In the genomic region with DNA sequence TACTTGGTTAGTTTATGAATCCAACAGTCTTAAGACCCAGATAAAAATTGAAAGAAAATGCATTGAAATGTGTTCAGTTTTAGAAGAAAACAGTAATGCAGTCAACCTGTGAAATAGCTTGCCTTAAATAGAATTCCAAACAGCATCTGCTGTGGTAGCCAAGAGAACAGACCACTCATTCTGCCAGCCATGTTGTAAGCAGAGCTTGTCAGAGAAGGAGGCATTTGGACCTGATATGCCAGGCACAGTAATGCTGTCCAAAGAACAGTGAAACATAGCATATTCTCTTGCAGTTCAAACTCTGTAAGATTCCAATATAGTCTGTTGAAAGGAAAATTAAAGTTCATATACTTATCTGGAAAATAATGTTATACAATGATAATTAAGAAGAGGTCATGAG, we compare ENCODE assay signal across 25 mouse cellular contexts.
DNase-seq lines count a peak whose midpoint lies in the region; ATAC-seq and TF ChIP-seq lines count a peak whose summit lies in the region.
"Had no signal": no experiment of that assay in that cellular context is flagged by ENCODE, and none has a peak within 500 bp of the region (broad histone marks: within the 10 kb centered on the region; RNA-seq: fewer than 3 reads in every experiment).

No protein-coding gene starts in this region.

- no peak for ATAC-seq in forebrain, embryonic 14.5 days
- ATAC-seq in forebrain, embryonic 12.5 days (ENCODE audit: low FRiP score): no peak
- no peak for ATAC-seq in midbrain, embryonic 16.5 days
- ATAC-seq: CD4-positive, CD25-positive, alpha-beta regulatory T cell, adult 4 months; forebrain, embryonic 13.5 days; hindbrain, postnatal 0 days had no signal

- TF ChIP-seq CTCF in left cerebral cortex, adult 2 months (IDR thresholded peaks at IDR 0.05): no peak

- no peaks in the 10 kb centered on the region for H3K4me1 ChIP-seq in forebrain, embryonic 14.5 days (ENCODE audit: control insufficient read depth, insufficient read depth, low read length)
- H3K4me1 ChIP-seq in forebrain, embryonic 12.5 days: no peaks in the 10 kb centered on the region
- H3K4me1 ChIP-seq in midbrain, embryonic 16.5 days (ENCODE audit: control insufficient read depth, insufficient read depth, low read length): no peaks in the 10 kb centered on the region
- H3K4me1 ChIP-seq: embryonic facial prominence, embryonic 13.5 days; forebrain, embryonic 13.5 days; heart, embryonic 15.5 days; hindbrain, embryonic 13.5 days had no signal

- no peak overlapping the region for H3K4me2 ChIP-seq in forebrain, embryonic 14.5 days (ENCODE audit: low read length)
- no peak overlapping the region for H3K4me2 ChIP-seq in forebrain, embryonic 12.5 days
- H3K4me2 ChIP-seq in midbrain, embryonic 16.5 days (ENCODE audit: low read length): no peak overlapping the region
- H3K4me2 ChIP-seq: embryonic facial prominence, embryonic 13.5 days; forebrain, embryonic 13.5 days; heart, embryonic 11.5 days; heart, embryonic 15.5 days; hindbrain, embryonic 13.5 days had no signal

- H3K27ac ChIP-seq in forebrain, embryonic 14.5 days (ENCODE audit: low read depth, low read length): no peak overlapping the region
- H3K27ac ChIP-seq in forebrain, embryonic 12.5 days: no peak overlapping the region
- no peak overlapping the region for H3K27ac ChIP-seq in left cerebral cortex, adult 2 months
- H3K27ac ChIP-seq in midbrain, embryonic 16.5 days (ENCODE audit: low read length): no peak overlapping the region
- H3K27ac ChIP-seq: forebrain, embryonic 13.5 days; heart, adult 2 months; heart, embryonic 15.5 days; hindbrain, embryonic 13.5 days; hindbrain, postnatal 0 days had no signal

- peak; percentile 10 for DNase-seq in forebrain, embryonic 14.5 days (ENCODE audit: low spot score)
- peak; percentile 4 for DNase-seq in layer of hippocampus, adult 11-12 months (ENCODE audit: low spot score)
- no peak for DNase-seq in layer of hippocampus, postnatal 36 days
- DNase-seq in left cerebral cortex, postnatal 14 days (ENCODE audit: low spot score in 2 of 2): peak; percentile 6 to 31
- DNase-seq in left cerebral cortex, adult 2 months (ENCODE audit: extremely low spot score in 1 of 2, low spot score in 2 of 2): no peak
- peak; percentile 70 for DNase-seq in brain, adult 2 months (ENCODE audit: low read depth, low spot score)
- DNase-seq: adrenal gland, adult 8-10 months; adrenal gland, postnatal 36 days; B cell, adult 2 months; cerebellum, adult 18-20 months; cerebellum, adult 9-11 months; cerebellum, postnatal 36 days; gastrocnemius, postnatal 10 days; heart, adult 2 months; heart, postnatal 14 days had no signal

- intact Hi-C loops in left cerebral cortex, postnatal 14 days (cut with DNase I): no loop called here
- intact Hi-C loops in left cerebral cortex, adult 2 months (cut with DNase I): no loop called here

- no peak overlapping the region for H3K9ac ChIP-seq in forebrain, embryonic 14.5 days (ENCODE audit: low read length)
- H3K9ac ChIP-seq in forebrain, embryonic 12.5 days: no peak overlapping the region
- no peak overlapping the region for H3K9ac ChIP-seq in midbrain, embryonic 16.5 days (ENCODE audit: low read depth, low read length)
- H3K9ac ChIP-seq: embryonic facial prominence, embryonic 13.5 days; forebrain, embryonic 13.5 days; heart, embryonic 15.5 days; hindbrain, embryonic 13.5 days had no signal

- no peaks in the 10 kb centered on the region for H3K9me3 ChIP-seq in forebrain, embryonic 14.5 days (replicated peaks; ENCODE audit: control insufficient read depth, low read length)
- H3K9me3 ChIP-seq in forebrain, embryonic 12.5 days: no peaks in the 10 kb centered on the region
- no peaks in the 10 kb centered on the region for H3K9me3 ChIP-seq in midbrain, embryonic 16.5 days (replicated peaks; ENCODE audit: control insufficient read depth, low read length, poor library complexity, severe bottlenecking)
- H3K9me3 ChIP-seq: embryonic facial prominence, embryonic 13.5 days; heart, embryonic 15.5 days; hindbrain, embryonic 13.5 days had no signal

- no peak overlapping the region for H3K4me3 ChIP-seq in forebrain, embryonic 14.5 days (ENCODE audit: low read depth, low read length)
- H3K4me3 ChIP-seq in forebrain, embryonic 12.5 days (replicated peaks): no peak overlapping the region
- no peak overlapping the region for H3K4me3 ChIP-seq in left cerebral cortex, adult 2 months
- H3K4me3 ChIP-seq in midbrain, embryonic 16.5 days (ENCODE audit: low read depth, low read length): no peak overlapping the region
- H3K4me3 ChIP-seq: embryonic facial prominence, embryonic 13.5 days; forebrain, embryonic 13.5 days; heart, adult 2 months; heart, embryonic 15.5 days; hindbrain, embryonic 13.5 days had no signal

- no peaks in the 10 kb centered on the region for H3K36me3 ChIP-seq in forebrain, embryonic 14.5 days (ENCODE audit: control insufficient read depth, insufficient read depth, low read length)
- no peaks in the 10 kb centered on the region for H3K36me3 ChIP-seq in forebrain, embryonic 12.5 days (replicated peaks)
- no peaks in the 10 kb centered on the region for H3K36me3 ChIP-seq in midbrain, embryonic 16.5 days (ENCODE audit: control insufficient read depth, insufficient read depth, low read length)
- H3K36me3 ChIP-seq: embryonic facial prominence, embryonic 13.5 days; G1E; heart, embryonic 15.5 days; hindbrain, embryonic 13.5 days had no signal

- H3K27me3 ChIP-seq in forebrain, embryonic 14.5 days (replicated peaks; ENCODE audit: control insufficient read depth, insufficient read depth, low read length): no peaks in the 10 kb centered on the region
- no peaks in the 10 kb centered on the region for H3K27me3 ChIP-seq in forebrain, embryonic 12.5 days
- H3K27me3 ChIP-seq in midbrain, embryonic 16.5 days (ENCODE audit: control insufficient read depth, insufficient read depth, low read depth, low read length): no peaks in the 10 kb centered on the region
- H3K27me3 ChIP-seq: embryonic facial prominence, embryonic 13.5 days; forebrain, embryonic 13.5 days; heart, embryonic 15.5 days; hindbrain, embryonic 13.5 days had no signal

Comparison
In these comparisons a context has a peak if more than half of its experiments do, and no peak if none do; other contexts are left out.
1. DNase-seq: peak in forebrain, embryonic 14.5 days (single experiment), layer of hippocampus, adult 11-12 months (single experiment), left cerebral cortex, postnatal 14 days (2 of 2) and brain, adult 2 months (single experiment); none in layer of hippocampus, postnatal 36 days (0 of 2) and left cerebral cortex, adult 2 months (0 of 2).